Mouse (Mus musculus) testis, adult 2 months (tissue): Measurements from ENCODE around the gene Nhlrc3. TPM values are rescaled to one million over a fixed set of nuclear protein-coding genes. Genes with fewer than 3 reads are reported as not detected.

ENCODE experiments used
- H3K27ac ChIP-seq: fragments of 200-500 bp; 2 replicates; pipeline ENCODE4 v1.5.1; 2012; ENCODE audit warnings: low read depth, low read length; ENCODE audit not compliant: control insufficient read depth, insufficient read depth
- H3K27me3 ChIP-seq: fragments of 200-500 bp; 2 replicates; pipeline ENCODE4 v1.6.1; 2012; ENCODE audit warnings: mild to moderate bottlenecking, low read length, moderate library complexity; ENCODE audit not compliant: control insufficient read depth, insufficient read depth
- H3K36me3 ChIP-seq: fragments of 200-500 bp; 2 replicates; pipeline ENCODE4 v1.6.1; 2012; ENCODE audit warnings: mild to moderate bottlenecking, low read length; ENCODE audit not compliant: control insufficient read depth, insufficient read depth
- H3K4me1 ChIP-seq: fragments of 200-500 bp; 2 replicates; pipeline ENCODE4 v1.6.1; 2012; ENCODE audit warnings: low read length; ENCODE audit not compliant: control insufficient read depth, insufficient read depth
- H3K4me3 ChIP-seq: fragments of 200-500 bp; 2 replicates; pipeline ENCODE4 v1.5.1; 2012; ENCODE audit warnings: low read depth, mild to moderate bottlenecking, low read length, moderate library complexity, mixed read lengths; ENCODE audit not compliant: control insufficient read depth
- CTCF ChIP-seq: fragments of 200-500 bp; IDR thresholded peaks from 2 replicates; pipeline ENCODE4 v1.5.1; 2012; ENCODE audit warnings: low read depth, mild to moderate bottlenecking, inconsistent platforms, low read length, moderate library complexity; ENCODE audit not compliant: control insufficient read depth, insufficient read depth, insufficient replicate concordance
- POLR2A ChIP-seq: fragments of 200-500 bp; IDR thresholded peaks from 2 replicates; pipeline ENCODE4 v1.6.1; 2012; ENCODE audit warnings: low read depth, mild to moderate bottlenecking, inconsistent platforms, low read length, moderate library complexity; ENCODE audit not compliant: control insufficient read depth
- polyA plus RNA-seq: library from polyadenylated mRNA; depleted of rRNA; stranded (reverse); fragments of >200 nt; gene quantifications from 2 replicates; pipeline ENCODE4 v1.2.3, GENCODE M21; 2012

Gene Nhlrc3
- polyA plus RNA-seq, 1 experiment: 3.5 TPM

DNA sequence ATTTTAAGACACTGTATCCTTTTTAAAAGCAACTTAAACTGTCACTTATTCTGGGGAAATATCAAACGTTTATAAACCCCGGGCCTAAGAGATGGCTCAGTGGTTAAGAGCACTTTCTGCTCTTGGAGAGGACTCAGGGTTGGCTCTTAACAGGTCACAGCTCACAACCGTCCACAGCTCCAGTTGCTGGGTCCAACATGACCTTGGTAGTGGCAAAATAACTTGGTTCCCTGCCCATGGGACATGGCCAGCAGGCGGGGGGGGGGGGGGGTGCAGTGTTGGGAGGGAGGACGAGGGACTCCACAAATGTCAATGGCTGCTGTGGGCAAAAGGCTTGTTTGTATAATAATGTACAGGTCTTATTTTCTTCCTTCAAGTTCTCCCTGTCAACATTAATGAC, 4.2 kb upstream of the Nhlrc3 start:
- H3K27me3 ChIP-seq: no peaks in the 10 kb centered on the region
- TF ChIP-seq CTCF: no peak
- TF ChIP-seq POLR2A: no peak

DNA sequence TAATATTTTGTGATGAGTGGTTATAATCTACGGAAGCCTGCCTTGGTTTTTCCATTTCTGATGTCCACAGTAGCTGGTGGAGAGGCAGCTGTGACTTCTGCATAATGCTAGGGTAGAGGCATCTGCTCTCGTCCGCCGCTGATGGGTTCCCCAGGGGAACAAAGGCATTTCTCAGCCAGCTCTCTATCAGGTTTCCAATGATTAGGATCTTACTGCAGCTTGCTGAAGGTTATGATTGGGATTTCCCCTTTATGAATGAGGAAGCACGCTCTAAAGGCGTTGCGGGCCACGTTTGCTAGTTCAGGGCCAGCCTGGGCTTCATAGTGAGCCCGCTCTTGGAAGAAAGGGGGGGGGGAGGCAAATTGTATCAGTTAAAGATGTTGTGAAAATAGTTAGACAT, 3.3 kb upstream of the Nhlrc3 start:
- Histone ChIP-seq H3K4me1 (peaks cover 11% of the 10 kb centered on the region), H3K27me3 (no peaks in the 10 kb centered on the region), H3K36me3 (no peaks in the 10 kb centered on the region), H3K27ac (no peak overlapping the region), H3K4me3 (no peak overlapping the region)
- TF ChIP-seq POLR2A (no peak), CTCF (no peak)

More for the DNA sequence above, 4.2 kb upstream of the Nhlrc3 start:
- Histone ChIP-seq H3K4me3 (no peak overlapping the region), H3K36me3 (no peaks in the 10 kb centered on the region), H3K27ac (no peak overlapping the region), H3K4me1 (peaks cover 11% of the 10 kb centered on the region)

DNA sequence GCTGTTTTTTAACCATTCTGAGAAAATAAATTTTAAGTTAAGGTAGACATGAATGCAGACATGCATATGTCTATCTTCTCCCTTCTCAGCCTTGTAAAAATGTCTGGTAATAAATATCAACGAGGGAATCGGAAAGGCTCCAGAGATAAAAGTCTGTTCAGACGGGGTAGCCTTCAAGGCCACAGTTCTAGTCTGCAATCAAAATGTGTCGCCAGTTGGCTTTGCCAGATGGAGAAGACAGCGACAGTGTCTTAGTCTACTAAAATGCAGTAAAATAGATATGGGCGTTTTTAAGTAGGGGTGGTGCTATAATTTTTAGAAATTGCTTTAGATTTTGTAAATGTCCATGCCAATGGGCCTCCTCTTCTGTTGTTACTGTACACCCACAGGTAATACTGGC, 2.2 kb upstream of the Nhlrc3 start:
- Histone ChIP-seq H3K27me3 (no peaks in the 10 kb centered on the region), H3K36me3 (no peaks in the 10 kb centered on the region), H3K4me3 (no peak overlapping the region), H3K4me1 (peaks cover 11% of the 10 kb centered on the region), H3K27ac (no peak overlapping the region)
- no peak for TF ChIP-seq CTCF
- no peak for TF ChIP-seq POLR2A

DNA sequence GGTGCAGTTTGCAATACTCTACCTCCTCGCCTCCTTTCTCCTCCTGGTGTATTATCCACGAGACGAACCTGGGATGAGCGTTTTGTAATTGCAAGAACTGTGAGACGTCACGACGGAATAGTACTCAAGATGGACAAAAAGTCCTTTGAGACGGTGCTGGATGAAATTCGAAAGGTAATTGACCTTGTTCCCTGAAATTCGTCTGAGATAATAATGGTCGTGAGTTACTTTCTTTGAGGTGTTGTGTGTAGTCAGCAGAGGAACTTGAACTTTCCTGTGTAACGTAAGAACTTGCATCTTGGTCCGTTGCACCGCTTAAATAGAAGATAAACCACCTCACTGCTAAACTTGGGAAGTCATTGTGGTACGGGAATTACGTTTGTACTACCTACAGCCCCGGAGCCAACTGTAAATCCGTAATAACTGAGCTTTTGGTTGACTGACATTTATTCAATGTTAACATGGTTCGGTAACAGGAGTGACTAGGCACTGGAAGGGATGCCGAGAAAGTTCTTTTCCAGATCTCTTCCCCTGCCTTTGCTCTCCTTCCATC, 1.1 kb upstream of the Nhlrc3 start:
- peak overlapping the region; percentile 98 for H3K4me3 ChIP-seq
- peak overlapping the region; percentile 81 for H3K27ac ChIP-seq
- TF ChIP-seq POLR2A (no peak), CTCF (no peak)
- no peaks in the 10 kb centered on the region for H3K27me3 ChIP-seq
- H3K4me1 ChIP-seq: peaks cover 11% of the 10 kb centered on the region
- no peaks in the 10 kb centered on the region for H3K36me3 ChIP-seq

DNA sequence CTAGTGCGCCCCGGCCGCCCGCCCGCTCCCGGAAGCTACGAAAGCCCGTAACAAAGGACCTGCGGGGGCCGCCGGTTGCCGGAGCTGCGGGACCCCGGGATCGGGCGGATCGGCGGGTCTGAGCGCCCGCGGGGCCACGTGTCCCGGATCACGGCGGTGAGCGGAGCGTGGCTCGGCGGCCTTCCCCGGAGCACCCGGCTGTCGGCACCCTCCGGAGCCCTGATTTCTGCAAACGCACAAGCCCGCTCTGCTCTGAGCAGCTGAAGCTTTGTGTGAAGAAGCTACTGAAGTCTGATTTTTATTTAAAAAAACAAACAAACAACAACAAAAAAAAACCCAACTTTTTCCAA, 608 bp upstream of the Nhlrc3 start:
- Histone ChIP-seq H3K36me3 (no peaks in the 10 kb centered on the region), H3K4me1 (peaks cover 11% of the 10 kb centered on the region), H3K4me3 (peak overlapping the region; percentile 98), H3K27ac (peak overlapping the region; percentile 81), H3K27me3 (no peaks in the 10 kb centered on the region)
- TF ChIP-seq CTCF (no peak), POLR2A (no peak)

DNA sequence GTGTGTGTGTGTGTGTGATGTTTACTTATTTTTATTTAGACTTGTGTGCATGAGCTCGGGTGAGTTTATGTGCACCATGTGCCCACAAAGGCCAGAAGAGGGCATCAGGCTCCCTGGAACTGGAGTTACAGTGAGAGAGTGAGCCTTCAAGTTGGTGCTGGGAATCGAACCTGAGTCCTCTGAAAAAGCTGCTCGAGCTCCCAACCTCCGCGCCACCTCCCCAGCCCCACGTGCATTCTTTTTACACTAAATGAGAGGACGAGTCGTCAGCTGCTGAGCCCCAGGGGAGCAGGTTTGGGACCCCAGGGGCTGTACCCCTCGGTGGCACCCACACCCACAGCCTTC, 459 bp downstream of the Nhlrc3 start:
- H3K4me3 ChIP-seq: peak overlapping the region; percentile 98
- no peaks in the 10 kb centered on the region for H3K27me3 ChIP-seq
- TF ChIP-seq POLR2A (no peak), CTCF (no peak)
- H3K27ac ChIP-seq: peak overlapping the region; percentile 99
- H3K4me1 ChIP-seq: peaks cover 8% of the 10 kb centered on the region
- no peaks in the 10 kb centered on the region; the same call in 1 of the 2 replicates for H3K36me3 ChIP-seq

DNA sequence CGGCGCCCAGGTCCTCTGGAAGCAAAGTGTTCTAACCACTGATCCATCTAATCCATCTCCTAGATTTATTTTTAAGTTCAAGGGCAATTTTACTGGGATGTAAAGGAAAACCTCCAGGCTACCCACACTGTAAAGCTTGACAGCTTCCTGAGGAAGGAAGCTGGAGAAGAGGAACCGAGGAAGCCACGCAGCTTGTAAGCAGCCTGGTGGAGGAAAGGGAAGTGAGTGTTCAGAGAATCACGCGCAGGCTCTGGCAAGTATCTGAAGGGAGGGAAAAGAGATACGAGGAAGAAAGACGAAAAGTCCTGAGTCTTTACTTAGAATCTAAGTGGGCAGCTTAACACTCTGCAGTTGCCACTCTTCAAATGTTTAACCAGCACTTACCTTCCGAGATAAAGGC, 3.0 kb downstream of the Nhlrc3 start:
- no peak overlapping the region for H3K4me3 ChIP-seq
- no peaks in the 10 kb centered on the region for H3K27me3 ChIP-seq
- peaks cover 1% of the 10 kb centered on the region for H3K36me3 ChIP-seq
- peaks cover 4% of the 10 kb centered on the region for H3K4me1 ChIP-seq
- TF ChIP-seq CTCF (no peak), POLR2A (no peak)
- no peak overlapping the region for H3K27ac ChIP-seq

DNA sequence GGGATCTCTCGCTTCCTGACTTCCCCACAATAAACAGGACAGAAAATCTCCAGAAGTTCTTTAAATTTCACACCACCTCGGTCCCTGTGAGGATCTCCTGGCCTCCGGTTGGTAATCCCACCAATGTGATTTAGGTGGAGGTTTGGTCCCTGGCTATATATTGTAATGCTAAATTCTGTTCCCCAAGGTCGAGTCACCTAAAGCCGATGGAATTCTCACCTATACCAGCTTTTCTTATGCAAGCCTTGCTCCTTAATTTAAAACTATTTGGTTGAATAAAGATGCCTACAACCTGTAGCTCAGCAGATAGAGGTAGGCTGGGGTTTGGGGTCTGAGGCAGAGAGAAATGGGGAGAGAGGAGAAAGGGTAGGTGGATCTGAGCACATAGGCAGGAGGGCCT, 5.4 kb downstream of the Nhlrc3 start:
- Histone ChIP-seq H3K27ac (no peak overlapping the region), H3K36me3 (peaks cover 1% of the 10 kb centered on the region)

More for the DNA sequence above, 5.4 kb downstream of the Nhlrc3 start:
- H3K4me1 ChIP-seq: peaks cover 2% of the 10 kb centered on the region
- H3K27me3 ChIP-seq: no peaks in the 10 kb centered on the region
- no peak for TF ChIP-seq CTCF
- no peak for TF ChIP-seq POLR2A
- H3K4me3 ChIP-seq: no peak overlapping the region
